18 mouse cellular contexts compared by ENCODE assay signal in the genomic region with DNA sequence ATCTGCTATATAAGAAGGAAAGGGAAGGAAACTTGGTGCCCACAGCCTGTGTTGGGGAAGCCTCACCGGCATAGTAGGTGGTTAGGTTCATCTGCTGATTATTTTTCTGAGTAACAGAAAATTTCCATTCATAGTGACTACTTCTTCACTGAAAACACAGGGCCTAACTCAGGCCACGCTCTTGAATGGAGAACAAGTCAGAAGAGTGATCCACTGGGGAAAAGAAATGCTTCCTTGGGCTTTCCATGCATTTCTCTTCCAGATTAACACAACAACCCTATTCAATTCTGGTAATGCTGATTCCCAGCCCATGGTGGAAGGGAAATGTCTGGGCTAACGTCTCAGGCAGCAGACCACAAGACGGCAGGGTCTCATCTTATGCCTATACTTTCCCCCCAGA.
"Had no signal": no experiment of that assay in that cellular context is flagged by ENCODE, and none has a peak within 500 bp of the region (broad histone marks: within the 10 kb centered on the region; RNA-seq: fewer than 3 reads in every experiment).

No protein-coding gene starts in this region.

- ATAC-seq: liver, postnatal 0 days; lung, postnatal 0 days; midbrain, embryonic 15.5 days had no signal

- DNase-seq: liver, postnatal 0 days; lung, adult 2 months; lung, postnatal 14 days; lung, postnatal 36 days; right cerebral cortex, postnatal 14 days; thymus, adult 2 months; thymus, postnatal 25 days; thymus, postnatal 4 days had no signal

- H3K4me1 ChIP-seq: midbrain, embryonic 12.5 days; neural tube, embryonic 12.5 days; stomach, embryonic 15.5 days had no signal

- H3K4me2 ChIP-seq: liver, embryonic 15.5 days; lung, embryonic 15.5 days; midbrain, embryonic 12.5 days; midbrain, embryonic 15.5 days; neural tube, embryonic 12.5 days; stomach, embryonic 15.5 days had no signal

- H3K4me3 ChIP-seq: liver, embryonic 15.5 days; lung, embryonic 15.5 days; megakaryocyte, embryonic 14.5 days; midbrain, embryonic 12.5 days; midbrain, embryonic 15.5 days; neural tube, embryonic 12.5 days; stomach, embryonic 15.5 days had no signal

- H3K9me3 ChIP-seq: liver, embryonic 15.5 days; lung, embryonic 15.5 days; midbrain, embryonic 12.5 days; midbrain, embryonic 15.5 days; neural tube, embryonic 12.5 days; stomach, embryonic 15.5 days had no signal

- H3K36me3 ChIP-seq: liver, embryonic 15.5 days; lung, embryonic 15.5 days; midbrain, embryonic 12.5 days; midbrain, embryonic 15.5 days; neural tube, embryonic 12.5 days; stomach, embryonic 15.5 days had no signal

- H3K27ac ChIP-seq: liver, embryonic 15.5 days; lung, embryonic 15.5 days; macrophage; midbrain, embryonic 12.5 days; midbrain, embryonic 15.5 days; neural tube, embryonic 12.5 days; stomach, embryonic 15.5 days; stomach, postnatal 0 days had no signal

- H3K27me3 ChIP-seq: liver, embryonic 15.5 days; lung, embryonic 15.5 days; midbrain, embryonic 12.5 days; midbrain, embryonic 15.5 days; neural tube, embryonic 12.5 days; stomach, embryonic 15.5 days had no signal

- H3K9ac ChIP-seq: liver, embryonic 15.5 days; liver, postnatal 0 days; lung, embryonic 15.5 days; midbrain, embryonic 12.5 days; midbrain, embryonic 15.5 days; neural tube, embryonic 12.5 days; stomach, embryonic 15.5 days had no signal
